Mouse (Mus musculus): Measurements from ENCODE around the gene Sumo3.

DNA sequence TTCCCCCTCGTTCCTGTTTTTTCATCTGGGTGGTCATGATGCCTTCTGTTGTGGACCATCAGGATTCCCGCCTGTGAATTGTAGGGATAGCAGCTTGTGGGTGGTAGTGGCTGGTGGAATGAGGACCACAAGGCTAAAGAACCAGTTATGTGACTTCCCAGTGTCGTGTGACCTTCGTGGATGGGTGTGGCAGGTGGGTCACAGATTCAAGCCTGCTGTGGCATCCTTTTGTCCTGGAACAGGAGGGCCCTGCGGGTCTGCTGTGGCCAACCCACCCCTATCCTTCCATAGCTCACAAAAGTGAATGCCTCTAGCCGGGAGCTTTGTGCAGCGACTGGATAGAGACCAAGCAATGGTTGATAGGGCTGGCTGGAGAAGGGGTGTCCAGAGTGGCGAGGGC lies 42.0 kb downstream of the Sumo3 start:
- TF ChIP-seq CTCF (IDR thresholded peaks at IDR 0.05; ENCODE audit: borderline replicate concordance, insufficient read depth, low read depth, low read length), result no peak
- TF ChIP-seq POLR2A (IDR thresholded peaks at IDR 0.05; ENCODE audit: borderline replicate concordance, insufficient read depth, low read length), result no peak

Measured in cerebellum, adult 2 months (tissue).